Mouse (Mus musculus) MEL (cell line): Measurements from ENCODE around the gene Rabgap1l.

ENCODE experiments used
- CTCF ChIP-seq, 3 experiments: IDR thresholded peaks in 2 of 3; conservative IDR thresholded peaks in 1 of 3; 2 replicates each; pipeline ENCODE4 v1.5.1; 2011 to 2012; ENCODE audit warnings: low read length in 3 of 3, low read depth in 2 of 3, mild to moderate bottlenecking in 2 of 3, improper control_type of control experiment in 1 of 3, inconsistent platforms in 1 of 3, mixed read lengths in 1 of 3, moderate library complexity in 1 of 3; ENCODE audit not compliant: control insufficient read depth in 1 of 3, insufficient read depth in 1 of 3, poor library complexity in 1 of 3, severe bottlenecking in 1 of 3
- EP300 ChIP-seq, 2 experiments: IDR thresholded peaks; 2 replicates each; pipeline ENCODE4 v1.6.1; 2011; ENCODE audit warnings: improper control_type of control experiment in 2 of 2, low read length in 2 of 2, low read depth in 1 of 2, mild to moderate bottlenecking in 1 of 2
- GATA1 ChIP-seq: IDR thresholded peaks from 2 replicates; pipeline ENCODE4 v1.6.1; 2011; ENCODE audit warnings: low read depth, low read length, improper control_type of control experiment
- HCFC1 ChIP-seq: IDR thresholded peaks from 2 replicates; pipeline ENCODE4 v1.6.1; 2012; ENCODE audit warnings: low read depth, mild to moderate bottlenecking, inconsistent platforms, low read length, improper control_type of control experiment, moderate library complexity
- MAZ ChIP-seq: IDR thresholded peaks from 2 replicates; pipeline ENCODE4 v1.6.1; 2012; ENCODE audit warnings: low read depth, mild to moderate bottlenecking, inconsistent platforms, low read length, improper control_type of control experiment
- MYB ChIP-seq: IDR thresholded peaks from 2 replicates; pipeline ENCODE4 v1.6.1; 2011; ENCODE audit warnings: mild to moderate bottlenecking, low read depth, low read length, improper control_type of control experiment
- POLR2A ChIP-seq, 2 experiments: IDR thresholded peaks; 2 replicates each; pipeline ENCODE4 v1.6.1; 2011 to 2012; ENCODE audit warnings: low read length in 2 of 2, mild to moderate bottlenecking in 2 of 2, control low read depth in 1 of 2, improper control_type of control experiment in 1 of 2, low read depth in 1 of 2, moderate library complexity in 1 of 2; ENCODE audit not compliant: control insufficient read depth in 1 of 2, insufficient read depth in 1 of 2, poor library complexity in 1 of 2
- POLR2AphosphoS5 ChIP-seq: IDR thresholded peaks from 2 replicates; pipeline ENCODE4 v1.6.1; 2012; ENCODE audit warnings: low read depth, borderline replicate concordance, mild to moderate bottlenecking, inconsistent platforms, low read length, moderate library complexity, mixed read lengths
- ZC3H11A ChIP-seq: IDR thresholded peaks from 2 replicates; pipeline ENCODE4 v1.6.1; 2012; ENCODE audit warnings: low read depth, mild to moderate bottlenecking, inconsistent platforms, low read length, improper control_type of control experiment
- ZNF384 ChIP-seq: IDR thresholded peaks from 2 replicates; pipeline ENCODE4 v1.6.1; 2012; ENCODE audit warnings: low read depth, mild to moderate bottlenecking, inconsistent platforms, low read length, improper control_type of control experiment

- TF ChIP-seq MAZ, result no peak
- TF ChIP-seq POLR2A (IDR thresholded peaks at IDR 0.05; ENCODE audit: control insufficient read depth in 1 of 2, insufficient read depth in 1 of 2, low read depth in 1 of 2, low read length in 2 of 2, poor library complexity in 1 of 2), result no peak
- TF ChIP-seq CTCF (IDR thresholded peaks at IDR 0.05 in 2 of 3, conservative IDR thresholded peaks at IDR 0.05 in 1 of 3; ENCODE audit: control insufficient read depth in 1 of 3, insufficient read depth in 1 of 3, low read depth in 2 of 3, low read length in 3 of 3, poor library complexity in 1 of 3, severe bottlenecking in 1 of 3), result no peak
- no peak for TF ChIP-seq ZC3H11A
- no peak for TF ChIP-seq EP300 (IDR thresholded peaks at IDR 0.05; ENCODE audit: low read depth in 1 of 2, low read length in 2 of 2)
- TF ChIP-seq GATA1, result no peak
- TF ChIP-seq HCFC1, result no peak
- TF ChIP-seq POLR2AphosphoS5, result no peak
- TF ChIP-seq ZNF384, result no peak
- no peak for TF ChIP-seq MYB
These were observed 587.5 kb downstream of the Rabgap1l start for GRCm38 (mm10) chr1:160205486-160205885.
